Mouse (Mus musculus): ENCODE results near the gene Dhx32. TPM values are rescaled to one million over a fixed set of nuclear protein-coding genes. Genes with fewer than 3 reads are reported as not detected.

Gene Dhx32
- polyA plus RNA-seq, 1 experiment from 2014 or later: 36.9 TPM

DNA sequence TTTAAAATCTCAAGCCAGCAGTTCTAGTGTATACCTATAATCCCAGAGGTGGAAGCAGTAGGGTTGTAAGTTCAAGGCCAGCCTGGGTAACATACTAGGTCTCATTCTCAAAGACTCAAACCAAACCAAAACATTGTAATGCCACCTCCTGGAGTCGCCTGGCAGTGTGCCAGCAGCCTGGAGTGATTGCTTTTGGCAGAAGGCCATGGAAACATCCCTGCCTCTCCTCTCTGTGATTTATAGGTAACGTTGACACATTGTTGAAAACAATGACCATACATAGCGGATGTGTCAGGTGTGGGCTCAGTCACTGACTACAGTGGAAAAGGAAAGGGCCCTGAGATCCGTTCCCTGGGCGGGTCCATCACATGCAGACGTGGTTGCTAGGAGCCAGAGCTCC, 19.3 kb upstream of the Dhx32 start:
- H3K9me3 ChIP-seq (replicated peaks; ENCODE audit: control insufficient read depth, low read length): no peaks in the 10 kb centered on the region
- H3K9ac ChIP-seq (replicated peaks; ENCODE audit: low read length): no peak overlapping the region
- 77% methylated on average over 6 of the region's 6 CpGs for WGBS
- H3K27me3 ChIP-seq (ENCODE audit: control insufficient read depth, insufficient read depth, low read length): no peaks in the 10 kb centered on the region
- H3K4me3 ChIP-seq (ENCODE audit: low read depth, low read length): no peak overlapping the region
- no peaks in the 10 kb centered on the region for H3K36me3 ChIP-seq (replicated peaks; ENCODE audit: control insufficient read depth, insufficient read depth, low read depth, low read length)
- no peak overlapping the region for H3K4me2 ChIP-seq (ENCODE audit: low read depth, low read length)
- H3K27ac ChIP-seq (replicated peaks; ENCODE audit: low read depth, low read length): no peak overlapping the region
- H3K4me1 ChIP-seq (ENCODE audit: control insufficient read depth, insufficient read depth, low read length): no peaks in the 10 kb centered on the region
- no peak for ATAC-seq (replicated peaks; ENCODE audit: insufficient number of reproducible peaks, low FRiP score, low TSS enrichment, low read depth)
- no peak for DNase-seq (ENCODE audit: low spot score)

DNA sequence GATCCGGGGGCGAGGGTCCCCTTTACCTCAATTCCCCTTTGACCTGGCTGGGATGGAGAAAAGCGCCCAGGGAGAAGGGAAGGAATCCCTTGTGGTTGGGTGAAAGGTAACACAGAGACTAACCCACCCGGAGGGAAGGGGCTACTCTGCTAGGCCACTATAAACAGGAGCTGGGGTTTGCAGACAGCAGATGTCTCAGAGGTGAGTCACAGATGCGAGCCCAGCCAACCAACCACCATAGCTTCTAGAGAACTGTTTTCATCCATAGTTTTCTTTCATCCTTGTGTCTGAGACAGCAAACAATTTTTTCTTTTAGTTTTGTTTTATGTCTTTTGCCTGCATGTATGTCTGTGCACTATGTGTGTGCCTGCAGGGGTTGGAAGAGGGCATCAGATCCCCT, 17.4 kb upstream of the Dhx32 start:
- ATAC-seq (replicated peaks; ENCODE audit: insufficient number of reproducible peaks, low FRiP score, low TSS enrichment, low read depth): no peak
- Histone ChIP-seq H3K4me1 (ENCODE audit: control insufficient read depth, insufficient read depth, low read length) (no peaks in the 10 kb centered on the region), H3K9ac (replicated peaks; ENCODE audit: low read length) (no peak overlapping the region), H3K4me2 (ENCODE audit: low read depth, low read length) (no peak overlapping the region), H3K36me3 (replicated peaks; ENCODE audit: control insufficient read depth, insufficient read depth, low read depth, low read length) (no peaks in the 10 kb centered on the region), H3K9me3 (replicated peaks; ENCODE audit: control insufficient read depth, low read length) (no peaks in the 10 kb centered on the region), H3K4me3 (ENCODE audit: low read depth, low read length) (no peak overlapping the region), H3K27me3 (ENCODE audit: control insufficient read depth, insufficient read depth, low read length) (no peaks in the 10 kb centered on the region), H3K27ac (replicated peaks; ENCODE audit: low read depth, low read length) (no peak overlapping the region)
- DNase-seq (ENCODE audit: low spot score): no peak
- 78% methylated on average over 5 of the region's 5 CpGs for whole genome bisulfite sequencing

DNA sequence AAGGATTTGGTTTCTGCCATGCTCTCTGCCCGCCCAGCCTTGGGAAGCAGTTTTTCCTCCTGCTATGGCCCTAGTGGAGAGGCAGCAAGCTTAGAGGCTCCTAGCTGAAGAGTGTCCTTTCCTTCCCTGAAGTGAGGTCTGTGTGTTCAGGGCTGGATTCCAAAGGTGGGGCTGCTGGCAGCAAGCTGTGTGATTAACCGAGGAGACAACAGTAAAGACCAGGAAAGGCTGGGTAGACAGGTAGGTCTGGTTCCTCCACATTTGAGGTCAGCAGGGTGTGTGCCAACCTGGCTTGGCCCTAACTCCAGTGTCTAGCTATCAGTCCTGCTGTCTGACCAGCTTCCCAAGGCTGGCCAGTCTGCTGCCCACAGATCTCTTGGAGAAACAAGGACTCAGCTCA, 12.2 kb upstream of the Dhx32 start:
- DNase-seq (ENCODE audit: low spot score): no peak
- H3K4me3 ChIP-seq (ENCODE audit: low read depth, low read length): no peak overlapping the region

DNA sequence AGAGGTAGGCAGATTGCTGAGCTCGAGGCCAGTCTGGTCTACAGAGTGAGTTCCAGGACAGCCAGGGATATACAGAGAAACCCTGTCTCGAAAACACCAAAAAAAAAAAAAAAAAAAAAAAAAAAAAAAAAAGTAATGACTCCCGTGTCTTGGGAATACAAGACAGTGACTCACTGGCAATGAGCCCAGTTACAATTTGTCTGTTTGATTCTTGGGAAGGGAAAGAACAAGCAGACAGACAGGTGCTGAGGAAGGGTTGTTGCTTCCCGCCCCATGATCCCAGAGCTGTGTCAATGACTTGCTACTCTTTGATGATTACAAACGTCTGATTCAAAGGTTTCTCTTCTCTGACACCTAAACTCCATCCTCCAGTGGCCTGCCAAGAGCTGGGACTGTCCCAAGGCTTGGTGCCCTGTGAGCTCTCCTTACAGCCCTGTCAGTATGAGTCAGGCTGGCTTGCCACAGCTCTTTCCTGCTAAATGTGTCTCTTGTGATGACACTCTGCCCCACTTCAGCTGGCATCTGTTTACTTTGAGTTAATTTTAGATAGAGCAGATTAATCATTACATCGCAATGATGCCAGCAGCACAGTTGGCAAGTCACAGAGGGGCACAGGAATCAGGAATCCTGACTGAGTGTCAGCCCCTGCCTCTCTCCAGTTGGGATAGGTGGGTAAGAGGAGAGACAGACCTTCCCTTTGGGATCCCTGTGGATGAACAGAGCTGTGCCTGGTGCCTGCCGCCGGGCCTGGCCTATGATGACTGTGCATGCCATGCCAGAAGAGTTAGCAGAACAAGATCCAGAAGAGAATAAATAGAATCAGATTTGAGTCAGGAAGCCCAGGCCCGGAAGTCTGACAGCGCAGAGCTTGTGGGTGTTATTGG, 11.0 kb upstream of the Dhx32 start:
- 76% methylated on average over 10 of the region's 10 CpGs for WGBS
- Histone ChIP-seq H3K36me3 (replicated peaks; ENCODE audit: control insufficient read depth, insufficient read depth, low read depth, low read length) (no peaks in the 10 kb centered on the region), H3K4me2 (ENCODE audit: low read depth, low read length) (no peak overlapping the region), H3K27me3 (ENCODE audit: control insufficient read depth, insufficient read depth, low read length) (no peaks in the 10 kb centered on the region), H3K9ac (replicated peaks; ENCODE audit: low read length) (no peak overlapping the region), H3K9me3 (replicated peaks; ENCODE audit: control insufficient read depth, low read length) (no peaks in the 10 kb centered on the region), H3K4me1 (ENCODE audit: control insufficient read depth, insufficient read depth, low read length) (no peaks in the 10 kb centered on the region), H3K4me3 (ENCODE audit: low read depth, low read length) (no peak overlapping the region), H3K27ac (replicated peaks; ENCODE audit: low read depth, low read length) (no peak overlapping the region)
- no peak for ATAC-seq (replicated peaks; ENCODE audit: insufficient number of reproducible peaks, low FRiP score, low TSS enrichment, low read depth)
- DNase-seq (ENCODE audit: low spot score): no peak

More for the DNA sequence above, 12.2 kb upstream of the Dhx32 start:
- no peaks in the 10 kb centered on the region for H3K4me1 ChIP-seq (ENCODE audit: control insufficient read depth, insufficient read depth, low read length)
- no peaks in the 10 kb centered on the region for H3K36me3 ChIP-seq (replicated peaks; ENCODE audit: control insufficient read depth, insufficient read depth, low read depth, low read length)
- no peaks in the 10 kb centered on the region for H3K27me3 ChIP-seq (ENCODE audit: control insufficient read depth, insufficient read depth, low read length)
- H3K9me3 ChIP-seq (replicated peaks; ENCODE audit: control insufficient read depth, low read length): no peaks in the 10 kb centered on the region
- H3K9ac ChIP-seq (replicated peaks; ENCODE audit: low read length): no peak overlapping the region
- H3K4me2 ChIP-seq (ENCODE audit: low read depth, low read length): no peak overlapping the region
- no peak for ATAC-seq (replicated peaks; ENCODE audit: insufficient number of reproducible peaks, low FRiP score, low TSS enrichment, low read depth)
- H3K27ac ChIP-seq (replicated peaks; ENCODE audit: low read depth, low read length): no peak overlapping the region
- WGBS: 85% methylated on average over 2 of the region's 2 CpGs

DNA sequence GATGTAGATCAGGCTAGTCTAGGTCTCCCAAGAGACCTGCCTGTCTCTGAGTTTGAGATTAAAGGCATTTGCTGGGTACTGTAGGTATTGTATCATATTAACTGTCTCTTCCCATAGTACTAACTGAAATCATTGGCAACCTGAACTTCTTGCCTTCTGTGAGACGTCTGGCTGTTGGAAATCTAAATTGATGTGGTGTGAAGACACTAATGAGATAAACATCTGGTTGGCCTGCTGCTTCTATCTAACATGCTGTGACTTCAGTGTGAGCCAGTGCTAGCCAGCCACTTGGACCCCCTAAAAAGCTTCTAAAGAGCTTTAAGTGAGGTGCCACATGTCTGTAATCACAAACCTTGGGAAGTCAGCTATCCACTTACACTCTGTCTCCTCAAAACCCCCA, 10.2 kb upstream of the Dhx32 start:
- Histone ChIP-seq H3K4me1 (ENCODE audit: control insufficient read depth, insufficient read depth, low read length) (no peaks in the 10 kb centered on the region), H3K4me2 (ENCODE audit: low read depth, low read length) (no peak overlapping the region), H3K27me3 (ENCODE audit: control insufficient read depth, insufficient read depth, low read length) (no peaks in the 10 kb centered on the region), H3K27ac (replicated peaks; ENCODE audit: low read depth, low read length) (no peak overlapping the region), H3K9ac (replicated peaks; ENCODE audit: low read length) (no peak overlapping the region), H3K9me3 (replicated peaks; ENCODE audit: control insufficient read depth, low read length) (no peaks in the 10 kb centered on the region), H3K36me3 (replicated peaks; ENCODE audit: control insufficient read depth, insufficient read depth, low read depth, low read length) (no peaks in the 10 kb centered on the region), H3K4me3 (ENCODE audit: low read depth, low read length) (no peak overlapping the region)
- ATAC-seq (replicated peaks; ENCODE audit: insufficient number of reproducible peaks, low FRiP score, low TSS enrichment, low read depth) (no peak), DNase-seq (ENCODE audit: low spot score) (no peak)
- WGBS: 21% methylated on average over 1 of the region's 1 CpGs

DNA sequence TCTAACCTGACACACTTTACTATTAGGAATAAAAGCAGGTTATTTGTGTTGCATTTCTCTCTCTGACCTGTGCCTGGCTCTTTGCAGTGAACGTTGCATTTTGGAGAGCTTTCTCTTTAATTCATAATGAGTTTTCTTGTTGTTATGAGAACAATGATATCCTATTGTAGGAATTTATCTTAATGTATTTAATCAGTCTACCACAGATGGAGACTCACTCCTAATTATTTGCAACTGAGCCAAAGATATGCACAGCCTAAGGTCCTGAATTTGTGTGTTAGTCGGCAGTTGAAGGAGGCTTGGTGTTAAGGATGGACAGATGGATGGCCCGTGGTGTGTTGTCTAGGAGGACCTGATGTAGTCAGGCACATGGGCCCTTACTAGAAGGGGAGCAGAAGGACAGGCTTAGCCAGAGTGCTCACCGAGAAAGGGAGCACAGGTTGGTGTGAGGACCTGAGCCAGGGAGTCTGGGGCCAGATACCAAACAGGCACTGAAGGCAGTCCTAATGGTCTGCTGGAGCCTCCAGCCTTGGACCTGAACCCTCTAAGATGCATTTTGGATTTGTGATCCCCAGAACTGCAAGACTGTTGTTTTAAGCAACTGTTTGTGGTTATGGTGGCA, 8.2 kb upstream of the Dhx32 start:
- Histone ChIP-seq H3K27ac (replicated peaks; ENCODE audit: low read depth, low read length) (no peak overlapping the region), H3K9ac (replicated peaks; ENCODE audit: low read length) (no peak overlapping the region), H3K4me1 (ENCODE audit: control insufficient read depth, insufficient read depth, low read length) (no peaks in the 10 kb centered on the region), H3K36me3 (replicated peaks; ENCODE audit: control insufficient read depth, insufficient read depth, low read depth, low read length) (no peaks in the 10 kb centered on the region), H3K27me3 (ENCODE audit: control insufficient read depth, insufficient read depth, low read length) (no peaks in the 10 kb centered on the region), H3K4me3 (ENCODE audit: low read depth, low read length) (no peak overlapping the region), H3K9me3 (replicated peaks; ENCODE audit: control insufficient read depth, low read length) (no peaks in the 10 kb centered on the region), H3K4me2 (ENCODE audit: low read depth, low read length) (no peak overlapping the region)
- no peak for ATAC-seq (replicated peaks; ENCODE audit: insufficient number of reproducible peaks, low FRiP score, low TSS enrichment, low read depth)
- WGBS: 88% methylated on average over 4 of the region's 4 CpGs
- no peak for DNase-seq (ENCODE audit: low spot score)

DNA sequence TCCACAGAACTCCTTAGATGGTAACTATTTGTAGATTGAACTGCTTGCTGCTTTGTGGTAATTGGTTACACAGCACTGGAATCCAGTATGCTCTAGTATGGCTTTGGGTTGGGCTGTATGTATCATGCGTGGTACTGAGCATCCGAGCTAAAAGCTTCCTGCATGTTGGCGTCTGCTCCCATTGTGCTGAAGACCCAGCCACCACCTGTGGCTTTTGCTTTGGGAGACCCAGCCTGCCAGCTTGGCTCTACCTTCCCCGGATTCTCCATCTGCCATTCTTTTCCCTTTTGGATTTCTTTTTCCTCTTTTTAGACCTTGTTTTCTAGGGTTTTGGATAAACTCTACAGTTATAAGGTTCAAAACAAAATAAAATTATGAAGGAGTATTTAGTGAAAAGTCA, 7.6 kb upstream of the Dhx32 start:
- H3K27ac ChIP-seq (replicated peaks; ENCODE audit: low read depth, low read length): no peak overlapping the region
- WGBS: 88% methylated on average over 4 of the region's 4 CpGs
- H3K9ac ChIP-seq (replicated peaks; ENCODE audit: low read length): no peak overlapping the region
- DNase-seq (ENCODE audit: low spot score) (no peak), ATAC-seq (replicated peaks; ENCODE audit: insufficient number of reproducible peaks, low FRiP score, low TSS enrichment, low read depth) (no peak)
- no peak overlapping the region for H3K4me3 ChIP-seq (ENCODE audit: low read depth, low read length)
- no peaks in the 10 kb centered on the region for H3K27me3 ChIP-seq (ENCODE audit: control insufficient read depth, insufficient read depth, low read length)
- no peak overlapping the region for H3K4me2 ChIP-seq (ENCODE audit: low read depth, low read length)
- H3K4me1 ChIP-seq (ENCODE audit: control insufficient read depth, insufficient read depth, low read length): no peaks in the 10 kb centered on the region
- H3K9me3 ChIP-seq (replicated peaks; ENCODE audit: control insufficient read depth, low read length): no peaks in the 10 kb centered on the region
- no peaks in the 10 kb centered on the region for H3K36me3 ChIP-seq (replicated peaks; ENCODE audit: control insufficient read depth, insufficient read depth, low read depth, low read length)

DNA sequence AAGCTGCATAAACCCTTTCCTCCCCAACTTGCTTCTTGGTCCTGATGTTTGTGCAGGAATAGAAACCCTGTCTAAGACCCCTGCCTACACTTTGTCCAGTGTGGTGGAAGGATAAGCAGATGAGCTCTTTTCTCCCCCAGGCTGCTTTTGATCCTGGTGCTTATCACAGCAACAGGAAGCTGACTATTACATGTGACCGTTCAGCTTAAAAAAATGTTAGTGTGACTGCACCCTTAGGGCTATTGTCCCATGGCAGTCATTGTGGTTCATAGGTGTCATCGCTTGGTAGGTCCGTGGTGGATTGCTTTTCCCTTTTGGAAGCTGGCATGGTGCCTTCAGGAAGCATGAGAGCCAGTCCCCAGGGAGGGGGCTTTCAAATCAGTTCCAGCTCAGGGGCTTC, 5.6 kb upstream of the Dhx32 start:
- no peak for DNase-seq (ENCODE audit: low spot score)
- no peak overlapping the region for H3K27ac ChIP-seq (replicated peaks; ENCODE audit: low read depth, low read length)
- WGBS: 51% methylated on average over 3 of the region's 3 CpGs
- no peaks in the 10 kb centered on the region for H3K36me3 ChIP-seq (replicated peaks; ENCODE audit: control insufficient read depth, insufficient read depth, low read depth, low read length)
- H3K4me3 ChIP-seq (ENCODE audit: low read depth, low read length): no peak overlapping the region
- H3K9me3 ChIP-seq (replicated peaks; ENCODE audit: control insufficient read depth, low read length): no peaks in the 10 kb centered on the region
- ATAC-seq (replicated peaks; ENCODE audit: insufficient number of reproducible peaks, low FRiP score, low TSS enrichment, low read depth): no peak
- H3K4me1 ChIP-seq (ENCODE audit: control insufficient read depth, insufficient read depth, low read length): no peaks in the 10 kb centered on the region
- no peak overlapping the region for H3K4me2 ChIP-seq (ENCODE audit: low read depth, low read length)
- no peaks in the 10 kb centered on the region for H3K27me3 ChIP-seq (ENCODE audit: control insufficient read depth, insufficient read depth, low read length)
- no peak overlapping the region for H3K9ac ChIP-seq (replicated peaks; ENCODE audit: low read length)
